Mouse (Mus musculus) heart, embryonic 12.5 days (tissue): ENCODE measurements around the gene Mettl17. TPM values are rescaled to one million over a fixed set of nuclear protein-coding genes. Genes with fewer than 3 reads are reported as not detected.
A peak's percentile ranks its signal among the peaks of the same experiment; 100 is the strongest.

Experiments used
- ATAC-seq: fragments of 200-750 bp; cut with Nextera tagmentation; 2 replicates; pipeline ENCODE4 v1.8.0; 2017; ENCODE audit warnings: moderate TSS enrichment, moderate library complexity; ENCODE audit not compliant: insufficient number of reproducible peaks, low FRiP score
- H3K27ac ChIP-seq: fragments of 300-500 bp; sonication (generic); 2 replicates; pipeline ENCODE4 v1.5.1; 2016; ENCODE audit warnings: mild to moderate bottlenecking, moderate library complexity; ENCODE audit not compliant: poor library complexity, severe bottlenecking
- H3K27me3 ChIP-seq: fragments of 300-500 bp; sonication (generic); replicated peaks from 2 replicates; pipeline ENCODE4 v1.6.1; 2016; ENCODE audit warnings: mild to moderate bottlenecking, moderate library complexity
- H3K36me3 ChIP-seq: fragments of 300-500 bp; sonication (generic); 2 replicates; pipeline ENCODE4 v1.6.1; 2016; ENCODE audit warnings: mild to moderate bottlenecking, moderate library complexity
- H3K4me1 ChIP-seq: fragments of 300-500 bp; sonication (generic); replicated peaks from 2 replicates; pipeline ENCODE4 v1.6.1; 2016; ENCODE audit warnings: mild to moderate bottlenecking
- H3K4me2 ChIP-seq: fragments of 300-500 bp; sonication (generic); 2 replicates; pipeline ENCODE4 v1.6.1; 2016; ENCODE audit warnings: mild to moderate bottlenecking, moderate library complexity
- H3K4me3 ChIP-seq: fragments of 300-500 bp; sonication (generic); 2 replicates; pipeline ENCODE4 v1.5.1; 2016; ENCODE audit warnings: mild to moderate bottlenecking
- H3K9ac ChIP-seq: fragments of 300-500 bp; sonication (generic); 2 replicates; pipeline ENCODE4 v1.6.1; 2016; ENCODE audit warnings: mild to moderate bottlenecking, moderate library complexity
- H3K9me3 ChIP-seq: fragments of 300-500 bp; sonication (generic); replicated peaks from 2 replicates; pipeline ENCODE4 v1.6.1; 2016; ENCODE audit warnings: mild to moderate bottlenecking, moderate library complexity
- WGBS: fragments of 180-500 bp; shearing (Covaris S2); methylation state at CpG from one replicate; pipeline ENCODE4 v1.1.7; 2016; 5-methylcytosine and 5-hydroxymethylcytosine counted together
- polyA plus RNA-seq: library from polyadenylated mRNA; unstranded; fragments of >200 nt; fragmentation: Nextera tagmentation; extraction: Ambion mirVana; gene quantifications from 2 replicates; pipeline ENCODE4 v1.2.1, GENCODE M21; 2016

The Mettl17 gene
- polyA plus RNA-seq, 1 experiment from 2014 or later = 40.4 TPM

GRCm38 (mm10) chr14:51896539-51897170, 12.0 kb downstream of the Mettl17 start:
- Histone ChIP-seq H3K4me3 (no peak overlapping the region), H3K9me3 (no peaks in the 10 kb centered on the region; the same call in 1 of the 2 replicates), H3K36me3 (peaks cover 8% of the 10 kb centered on the region), H3K4me1 (peaks cover 15% of the 10 kb centered on the region), H3K27ac (no peak overlapping the region), H3K4me2 (no peak overlapping the region), H3K9ac (no peak overlapping the region), H3K27me3 (no peaks in the 10 kb centered on the region)
- WGBS = 73% methylated on average over 8 of the region's 8 CpGs
- no peak for ATAC-seq

- no peak overlapping the region for H3K27ac ChIP-seq
- no peak overlapping the region for H3K4me3 ChIP-seq
- no peak for ATAC-seq
- H3K9ac ChIP-seq = no peak overlapping the region
- H3K4me1 ChIP-seq = peaks cover 13% of the 10 kb centered on the region
- no peaks in the 10 kb centered on the region; the same call in 1 of the 2 replicates for H3K9me3 ChIP-seq
- H3K36me3 ChIP-seq = 0 out of 2 replicates have a peak, but pooled peaks cover 2% of the 10 kb centered on the region
- H3K27me3 ChIP-seq = no peaks in the 10 kb centered on the region
- WGBS = 85% methylated on average over 1 of the region's 1 CpGs
- no peak overlapping the region for H3K4me2 ChIP-seq
Observed at GRCm38 (mm10) chr14:51899351-51899750, 14.7 kb downstream of the Mettl17 start.

GRCm38 (mm10) chr14:51902806-51903710, 18.4 kb downstream of the Mettl17 start:
- H3K4me3 ChIP-seq = no peak overlapping the region
- H3K4me1 ChIP-seq = peaks cover 31% of the 10 kb centered on the region
- H3K27me3 ChIP-seq = no peaks in the 10 kb centered on the region
- H3K9me3 ChIP-seq = no peaks in the 10 kb centered on the region; the same call in 1 of the 2 replicates
- WGBS = 46% methylated on average over 9 of the region's 9 CpGs
- H3K36me3 ChIP-seq = peaks cover 31% of the 10 kb centered on the region
- peak; percentile 19; the same call in 1 of the 2 replicates for ATAC-seq
- no peak overlapping the region for H3K4me2 ChIP-seq
- 0 out of 2 replicates have a peak overlapping the region, but pooled peaks have one; percentile 15 for H3K27ac ChIP-seq
- H3K9ac ChIP-seq = no peak overlapping the region

GRCm38 (mm10) chr14:51903782-51904181, 19.1 kb downstream of the Mettl17 start:
- Histone ChIP-seq H3K4me3 (no peak overlapping the region), H3K4me1 (peaks cover 31% of the 10 kb centered on the region), H3K27ac (0 out of 2 replicates have a peak overlapping the region, but pooled peaks have one; percentile 15), H3K9me3 (no peaks in the 10 kb centered on the region; the same call in 1 of the 2 replicates), H3K4me2 (no peak overlapping the region), H3K27me3 (no peaks in the 10 kb centered on the region), H3K9ac (no peak overlapping the region), H3K36me3 (peaks cover 39% of the 10 kb centered on the region)
- WGBS = 86% methylated on average over 9 of the region's 9 CpGs
- ATAC-seq = no peak

GRCm38 (mm10) chr14:51904706-51905105, 20.1 kb downstream of the Mettl17 start:
- no peak for ATAC-seq
- 68% methylated on average over 7 of the region's 7 CpGs for WGBS
- H3K36me3 ChIP-seq = peaks cover 48% of the 10 kb centered on the region

GRCm38 (mm10) chr14:51906102-51906501, 21.5 kb downstream of the Mettl17 start:
- no peaks in the 10 kb centered on the region for H3K27me3 ChIP-seq
- H3K9me3 ChIP-seq = no peaks in the 10 kb centered on the region
- no peak overlapping the region for H3K4me2 ChIP-seq
- no peak overlapping the region for H3K4me3 ChIP-seq
- 72% methylated on average over 11 of the region's 11 CpGs for WGBS
- ATAC-seq = 0 out of 2 replicates have a peak, but pooled peaks have one; percentile 26
- peaks cover 31% of the 10 kb centered on the region for H3K4me1 ChIP-seq
- no peak overlapping the region for H3K9ac ChIP-seq
- H3K27ac ChIP-seq = no peak overlapping the region
- peaks cover 61% of the 10 kb centered on the region for H3K36me3 ChIP-seq

More at GRCm38 (mm10) chr14:51904706-51905105, 20.1 kb downstream of the Mettl17 start:
- Histone ChIP-seq H3K9me3 (no peaks in the 10 kb centered on the region; the same call in 1 of the 2 replicates), H3K27ac (no peak overlapping the region), H3K9ac (no peak overlapping the region), H3K27me3 (no peaks in the 10 kb centered on the region), H3K4me3 (no peak overlapping the region), H3K4me2 (no peak overlapping the region), H3K4me1 (peaks cover 31% of the 10 kb centered on the region)

- WGBS = 85% methylated on average over 10 of the region's 10 CpGs
- peaks cover 38% of the 10 kb centered on the region for H3K4me1 ChIP-seq
- H3K9ac ChIP-seq = no peak overlapping the region
- H3K27ac ChIP-seq = no peak overlapping the region
- no peaks in the 10 kb centered on the region for H3K27me3 ChIP-seq
- no peaks in the 10 kb centered on the region for H3K9me3 ChIP-seq
- no peak overlapping the region for H3K4me3 ChIP-seq
- peak overlapping the region; percentile 97 for H3K4me2 ChIP-seq
- peaks cover 48% of the 10 kb centered on the region for H3K36me3 ChIP-seq
- no peak for ATAC-seq
Observed at GRCm38 (mm10) chr14:51911301-51911700, 26.7 kb downstream of the Mettl17 start.

GRCm38 (mm10) chr14:51912391-51913061, 27.9 kb downstream of the Mettl17 start:
- peaks cover 38% of the 10 kb centered on the region for H3K36me3 ChIP-seq
- ATAC-seq = peak; percentile 13; the same call in 1 of the 2 replicates
- H3K27me3 ChIP-seq = no peaks in the 10 kb centered on the region
- peaks cover 26% of the 10 kb centered on the region for H3K4me1 ChIP-seq
- H3K27ac ChIP-seq = peak overlapping the region; percentile 91
- WGBS = 7% methylated on average over 14 of the region's 14 CpGs
- H3K9me3 ChIP-seq = no peaks in the 10 kb centered on the region
- peak overlapping the region; percentile 97 for H3K4me2 ChIP-seq
- peak overlapping the region; percentile 74 for H3K4me3 ChIP-seq
- peak overlapping the region; percentile 87 for H3K9ac ChIP-seq

GRCm38 (mm10) chr14:51913062-51913959, 28.7 kb downstream of the Mettl17 start:
- peak overlapping the region; percentile 91 for H3K27ac ChIP-seq
- no peaks in the 10 kb centered on the region for H3K9me3 ChIP-seq
- ATAC-seq = peak; percentile 90
- peak overlapping the region; percentile 74 for H3K4me3 ChIP-seq
- peak overlapping the region; percentile 97 for H3K4me2 ChIP-seq
- H3K27me3 ChIP-seq = no peaks in the 10 kb centered on the region
- H3K36me3 ChIP-seq = peaks cover 30% of the 10 kb centered on the region
- H3K4me1 ChIP-seq = peaks cover 21% of the 10 kb centered on the region
- WGBS = under 1% methylated on average over 58 of the region's 58 CpGs
- peak overlapping the region; percentile 87 for H3K9ac ChIP-seq
